Mouse (Mus musculus) lung, embryonic 16.5 days (tissue): ENCODE measurements around the gene Ankrd35. TPM values are rescaled to one million over a fixed set of nuclear protein-coding genes. Genes with fewer than 3 reads are reported as not detected.
"Not testable (repeated sequence)": the region's sequence is repeated elsewhere in the genome, so short reads cannot be mapped to it uniquely, and the experiment has no call there.

ENCODE experiments used
- ATAC-seq: fragments of 200-750 bp; cut with Nextera tagmentation; 2 replicates; pipeline ENCODE4 v1.8.0; 2017; ENCODE audit warnings: low read depth, mild to moderate bottlenecking, moderate library complexity
- H3K27ac ChIP-seq: fragments of 300-500 bp; sonication (generic); 2 replicates; pipeline ENCODE4 v1.5.1; 2014; ENCODE audit warnings: mild to moderate bottlenecking, control low read depth, low read length
- H3K27me3 ChIP-seq: fragments of 300-500 bp; sonication (generic); 2 replicates; pipeline ENCODE4 v1.6.1; 2014; ENCODE audit warnings: low read depth, low read length, mixed read lengths; ENCODE audit not compliant: control insufficient read depth, insufficient read depth
- H3K36me3 ChIP-seq: fragments of 300-500 bp; sonication (generic); 2 replicates; pipeline ENCODE4 v1.6.1; 2014; ENCODE audit warnings: low read length; ENCODE audit not compliant: control insufficient read depth, insufficient read depth
- H3K4me1 ChIP-seq: fragments of 300-500 bp; sonication (generic); replicated peaks from 2 replicates; pipeline ENCODE4 v1.6.1; 2014; ENCODE audit warnings: low read length, mixed read lengths; ENCODE audit not compliant: control insufficient read depth, insufficient read depth
- H3K4me2 ChIP-seq: fragments of 300-500 bp; sonication (generic); 2 replicates; pipeline ENCODE4 v1.6.1; 2014; ENCODE audit warnings: low read depth, low read length, control low read depth
- H3K4me3 ChIP-seq: fragments of 300-500 bp; sonication (generic); 2 replicates; pipeline ENCODE4 v1.5.1; 2014; ENCODE audit warnings: mild to moderate bottlenecking, low read length, control low read depth
- H3K9ac ChIP-seq: fragments of 300-500 bp; sonication (generic); 2 replicates; pipeline ENCODE4 v1.6.1; 2014; ENCODE audit warnings: low read length, control low read depth
- H3K9me3 ChIP-seq: fragments of 300-500 bp; sonication (generic); 2 replicates; pipeline ENCODE4 v1.6.1; 2016; ENCODE audit warnings: low read length; ENCODE audit not compliant: control insufficient read depth
- WGBS: fragments of 180-500 bp; shearing (Covaris S2); extraction: QIAGEN DNeasy Blood & Tissue Kit; methylation state at CpG from one replicate; pipeline ENCODE4 v1.1.7; 2014; 5-methylcytosine and 5-hydroxymethylcytosine counted together
- polyA plus RNA-seq: library from polyadenylated mRNA; unstranded; fragments of >200 nt; fragmentation: Nextera tagmentation; extraction: Ambion mirVana; gene quantifications from 2 replicates; pipeline ENCODE4 v1.2.1, GENCODE M21; 2015

Ankrd35 gene
- polyA plus RNA-seq, 1 experiment from 2014 or later, result 0.36 TPM

- WGBS, result 87% methylated on average over 3 of the region's 3 CpGs
- Histone ChIP-seq H3K27me3 (peaks cover 10% of the 10 kb centered on the region), H3K9ac (no peak overlapping the region), H3K4me3 (no peak overlapping the region), H3K9me3 (no peaks in the 10 kb centered on the region), H3K4me2 (no peak overlapping the region), H3K27ac (no peak overlapping the region), H3K4me1 (0 out of 2 replicates have a peak, but pooled peaks cover 3% of the 10 kb centered on the region), H3K36me3 (no peaks in the 10 kb centered on the region)
- ATAC-seq, result no peak
Measured at GRCm38 (mm10) chr3:96683496-96683895, 13.6 kb downstream of the Ankrd35 start.

GRCm38 (mm10) chr3:96684151-96684821, 14.4 kb downstream of the Ankrd35 start:
- Histone ChIP-seq H3K9ac (peak overlapping the region; percentile 23), H3K4me2 (peak overlapping the region; percentile 49), H3K4me1 (0 out of 2 replicates have a peak, but pooled peaks cover 3% of the 10 kb centered on the region), H3K27ac (no peak overlapping the region), H3K36me3 (no peaks in the 10 kb centered on the region), H3K9me3 (no peaks in the 10 kb centered on the region), H3K27me3 (peaks cover 10% of the 10 kb centered on the region), H3K4me3 (peak overlapping the region; percentile 29)
- WGBS, result 43% methylated on average over 17 of the region's 17 CpGs
- ATAC-seq, result no peak

- Histone ChIP-seq H3K4me1 (0 out of 2 replicates have a peak, but pooled peaks cover 3% of the 10 kb centered on the region), H3K36me3 (no peaks in the 10 kb centered on the region), H3K9ac (peak overlapping the region; percentile 23), H3K4me2 (peak overlapping the region; percentile 49), H3K9me3 (no peaks in the 10 kb centered on the region), H3K27me3 (peaks cover 10% of the 10 kb centered on the region), H3K27ac (no peak overlapping the region), H3K4me3 (peak overlapping the region; percentile 29)
- no peak for ATAC-seq
- 19% methylated on average over 27 of the region's 28 CpGs for WGBS
Measured at GRCm38 (mm10) chr3:96684822-96685156, 14.9 kb downstream of the Ankrd35 start.

GRCm38 (mm10) chr3:96686057-96686456, 16.1 kb downstream of the Ankrd35 start:
- not testable (repeated sequence) for H3K4me2 ChIP-seq, H3K9me3 ChIP-seq, H3K4me1 ChIP-seq, H3K27me3 ChIP-seq, ATAC-seq, H3K36me3 ChIP-seq, H3K27ac ChIP-seq, H3K9ac ChIP-seq, H3K4me3 ChIP-seq
- 89% methylated on average over 5 of the region's 5 CpGs for WGBS

GRCm38 (mm10) chr3:96688854-96689253, 18.9 kb downstream of the Ankrd35 start:
- Histone ChIP-seq H3K4me1 (peaks cover 5% of the 10 kb centered on the region; the same call in 1 of the 2 replicates), H3K4me2 (no peak overlapping the region), H3K9me3 (no peaks in the 10 kb centered on the region), H3K27ac (no peak overlapping the region), H3K9ac (no peak overlapping the region), H3K27me3 (peaks cover 7% of the 10 kb centered on the region), H3K36me3 (no peaks in the 10 kb centered on the region), H3K4me3 (no peak overlapping the region)
- no peak for ATAC-seq
- WGBS, result 72% methylated on average over 11 of the region's 11 CpGs

- Histone ChIP-seq H3K4me2 (no peak overlapping the region), H3K4me1 (peaks cover 5% of the 10 kb centered on the region; the same call in 1 of the 2 replicates), H3K9me3 (no peaks in the 10 kb centered on the region), H3K36me3 (no peaks in the 10 kb centered on the region), H3K27me3 (no peaks in the 10 kb centered on the region), H3K4me3 (no peak overlapping the region), H3K27ac (no peak overlapping the region), H3K9ac (no peak overlapping the region)
- 53% methylated on average over 3 of the region's 3 CpGs for WGBS
- ATAC-seq, result no peak
Measured at GRCm38 (mm10) chr3:96690298-96690697, 20.4 kb downstream of the Ankrd35 start.

GRCm38 (mm10) chr3:96692506-96692905, 22.6 kb downstream of the Ankrd35 start:
- Histone ChIP-seq H3K4me2 (no peak overlapping the region), H3K4me3 (no peak overlapping the region), H3K36me3 (no peaks in the 10 kb centered on the region), H3K4me1 (peaks cover 10% of the 10 kb centered on the region), H3K9ac (no peak overlapping the region), H3K27me3 (no peaks in the 10 kb centered on the region), H3K27ac (no peak overlapping the region), H3K9me3 (no peaks in the 10 kb centered on the region)
- 19% methylated on average over 3 of the region's 3 CpGs for WGBS
- no peak for ATAC-seq

GRCm38 (mm10) chr3:96693579-96693978, 23.6 kb downstream of the Ankrd35 start:
- no peaks in the 10 kb centered on the region for H3K36me3 ChIP-seq
- H3K27me3 ChIP-seq, result no peaks in the 10 kb centered on the region
- no peak overlapping the region for H3K27ac ChIP-seq
- no peak for ATAC-seq
- H3K4me1 ChIP-seq, result peaks cover 18% of the 10 kb centered on the region
- no peak overlapping the region for H3K4me2 ChIP-seq
- 83% methylated on average over 1 of the region's 1 CpGs for WGBS
- H3K4me3 ChIP-seq, result no peak overlapping the region
- no peaks in the 10 kb centered on the region for H3K9me3 ChIP-seq
- H3K9ac ChIP-seq, result no peak overlapping the region

- WGBS, result under 1% methylated on average over 35 of the region's 35 CpGs
- Histone ChIP-seq H3K36me3 (peaks cover 7% of the 10 kb centered on the region; the same call in 1 of the 2 replicates), H3K27me3 (no peaks in the 10 kb centered on the region)
Measured at GRCm38 (mm10) chr3:96696198-96696765, 26.4 kb downstream of the Ankrd35 start, which contains the start of gene Pias3. Pias3 (plus strand) TSS chr3:96696384.

More at GRCm38 (mm10) chr3:96696198-96696765, 26.4 kb downstream of the Ankrd35 start, which contains the start of gene Pias3:
- Histone ChIP-seq H3K4me3 (peak within 1 kb of the TSS; percentile 89), H3K27ac (peak within 1 kb of the TSS; percentile 94), H3K4me1 (peaks cover 20% of the 10 kb centered on the region), H3K4me2 (peak within 1 kb of the TSS; percentile 94), H3K9ac (peak within 1 kb of the TSS; percentile 92), H3K9me3 (no peaks in the 10 kb centered on the region)
- peak; percentile 93 for ATAC-seq
